Mouse (Mus musculus) small intestine, adult 2 months (tissue): ENCODE measurements around the gene Sec13. TPM values are rescaled to one million over a fixed set of nuclear protein-coding genes. Genes with fewer than 3 reads are reported as not detected.

ENCODE experiments used
- H3K27ac ChIP-seq: fragments of 200-500 bp; 2 replicates; pipeline ENCODE4 v1.5.1; 2012; ENCODE audit warnings: low read depth, low read length, control low read depth, inconsistent platforms; ENCODE audit not compliant: insufficient read depth
- H3K27me3 ChIP-seq: fragments of 200-500 bp; 2 replicates; pipeline ENCODE4 v1.6.1; 2012; ENCODE audit warnings: mild to moderate bottlenecking, moderate library complexity, low read length, inconsistent platforms; ENCODE audit not compliant: control insufficient read depth, insufficient read depth
- H3K36me3 ChIP-seq: fragments of 200-500 bp; 2 replicates; pipeline ENCODE4 v1.6.1; 2012; ENCODE audit warnings: mild to moderate bottlenecking, low read length, control low read depth, inconsistent platforms; ENCODE audit not compliant: control insufficient read depth, insufficient read depth
- H3K4me1 ChIP-seq: fragments of 200-500 bp; 2 replicates; pipeline ENCODE4 v1.6.1; 2012; ENCODE audit warnings: low read length, inconsistent platforms, mixed read lengths; ENCODE audit not compliant: control insufficient read depth, insufficient read depth, insufficient read length
- H3K4me3 ChIP-seq: fragments of 200-500 bp; 2 replicates; pipeline ENCODE4 v1.5.1; 2012; ENCODE audit warnings: low read depth, mild to moderate bottlenecking, control low read depth, inconsistent platforms, low read length, moderate library complexity
- CTCF ChIP-seq: fragments of 200-500 bp; IDR thresholded peaks from 2 replicates; pipeline ENCODE4 v1.5.1; 2012; ENCODE audit warnings: low read depth, mild to moderate bottlenecking, control low read depth, inconsistent platforms, low read length, moderate library complexity, mixed read lengths; ENCODE audit not compliant: insufficient replicate concordance, insufficient read length; ENCODE audit errors: extremely low read depth
- POLR2A ChIP-seq: fragments of 200-500 bp; IDR thresholded peaks from 2 replicates; pipeline ENCODE4 v1.6.1; 2012; ENCODE audit warnings: low read depth, mild to moderate bottlenecking, control low read depth, inconsistent platforms, low read length, moderate library complexity
- WGBS: fragments of 180-500 bp; shearing (Covaris S2); methylation state at CpG from one replicate; pipeline ENCODE4 v1.1.7; 2018; 5-methylcytosine and 5-hydroxymethylcytosine counted together
- polyA plus RNA-seq: library from polyadenylated mRNA; depleted of rRNA; stranded (reverse); fragments of >200 nt; gene quantifications from 2 replicates; pipeline ENCODE4 v1.2.3, GENCODE M21; 2012

Sec13 gene
- polyA plus RNA-seq, 1 experiment: 249 TPM

DNA sequence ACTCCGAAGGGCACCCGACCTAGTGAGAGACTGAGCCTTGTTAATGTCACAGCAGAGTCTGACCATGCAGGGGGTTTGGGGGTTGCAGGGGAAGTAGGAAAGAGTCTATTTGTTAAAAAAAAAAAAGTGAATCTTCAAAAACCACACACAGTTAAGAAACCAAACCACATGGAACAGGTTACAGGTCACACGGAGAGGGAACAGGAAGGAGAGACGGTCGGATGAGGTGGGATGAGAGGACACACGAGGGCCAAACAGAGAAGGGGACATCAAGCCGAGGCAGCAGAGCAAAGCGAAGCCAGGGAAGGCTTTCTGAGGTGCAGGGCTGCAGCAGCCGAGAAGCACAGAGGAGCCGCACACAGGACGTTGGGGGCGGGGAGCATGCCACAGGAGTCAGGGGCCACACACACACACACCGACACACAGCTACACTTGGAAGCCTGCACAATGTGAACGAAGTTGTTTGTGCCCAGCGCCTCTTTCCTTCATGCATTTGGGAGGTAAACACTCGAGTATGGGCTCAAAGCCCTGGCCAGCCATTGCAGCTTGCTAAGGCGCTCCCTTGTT is 8.7 kb upstream of the Sec13 start:
- Histone ChIP-seq H3K4me3 (peak overlapping the region; percentile 31; the same call in 1 of the 2 replicates), H3K36me3 (no peaks in the 10 kb centered on the region), H3K4me1 (no peaks in the 10 kb centered on the region), H3K27ac (no peak overlapping the region), H3K27me3 (peaks cover 28% of the 10 kb centered on the region)
- TF ChIP-seq POLR2A (no peak), CTCF (no peak)
- 61% methylated on average over 17 of the region's 17 CpGs for WGBS

DNA sequence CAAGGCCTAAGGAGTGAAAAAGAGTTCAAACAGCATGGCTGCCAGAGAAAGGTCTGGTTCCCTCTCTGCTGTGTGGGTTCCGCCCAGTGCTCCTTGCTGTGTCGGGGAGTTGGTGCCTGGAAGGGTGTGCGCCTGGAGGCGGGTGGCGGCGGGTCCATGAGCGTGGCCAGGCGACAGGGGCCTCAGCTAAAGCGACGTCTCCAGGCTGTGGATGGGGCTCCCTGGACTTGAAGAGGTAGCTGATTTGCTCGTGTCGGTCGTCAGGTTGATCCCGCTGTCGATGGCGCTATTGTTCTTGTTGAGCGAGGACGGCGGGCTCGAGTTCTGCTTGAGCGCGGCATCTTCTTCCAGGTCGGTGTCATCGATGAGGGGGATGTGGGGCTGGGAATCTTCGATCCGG is 7.8 kb upstream of the Sec13 start:
- 18% methylated on average over 26 of the region's 26 CpGs for WGBS
- Histone ChIP-seq H3K4me1 (no peaks in the 10 kb centered on the region), H3K36me3 (no peaks in the 10 kb centered on the region), H3K4me3 (peak overlapping the region; percentile 31), H3K27me3 (peaks cover 28% of the 10 kb centered on the region), H3K27ac (no peak overlapping the region)
- TF ChIP-seq CTCF: no peak
- no peak for TF ChIP-seq POLR2A

DNA sequence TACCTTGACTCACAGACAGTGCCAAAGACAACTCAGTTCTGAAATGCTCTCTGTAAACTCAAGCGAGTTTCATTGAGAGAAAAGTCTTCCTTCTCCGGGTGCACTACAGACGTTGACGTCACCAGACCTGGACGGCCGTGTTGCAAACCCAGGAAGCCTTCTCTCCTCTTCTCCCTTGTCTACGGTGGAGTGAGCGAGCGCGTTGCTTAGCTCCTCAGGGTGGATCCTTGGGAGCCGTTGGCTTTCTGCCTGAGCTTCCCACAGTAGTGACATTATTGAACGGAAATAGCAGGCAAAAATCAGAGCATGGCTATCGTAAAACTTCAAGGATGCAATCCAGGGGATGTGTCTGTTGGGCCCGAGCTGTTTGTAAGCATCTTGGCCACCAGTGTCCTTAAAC is 6.7 kb upstream of the Sec13 start:
- Histone ChIP-seq H3K4me3 (no peak overlapping the region), H3K36me3 (no peaks in the 10 kb centered on the region), H3K4me1 (no peaks in the 10 kb centered on the region), H3K27me3 (peaks cover 28% of the 10 kb centered on the region), H3K27ac (no peak overlapping the region)
- 67% methylated on average over 14 of the region's 14 CpGs for WGBS
- TF ChIP-seq CTCF (no peak), POLR2A (no peak)

DNA sequence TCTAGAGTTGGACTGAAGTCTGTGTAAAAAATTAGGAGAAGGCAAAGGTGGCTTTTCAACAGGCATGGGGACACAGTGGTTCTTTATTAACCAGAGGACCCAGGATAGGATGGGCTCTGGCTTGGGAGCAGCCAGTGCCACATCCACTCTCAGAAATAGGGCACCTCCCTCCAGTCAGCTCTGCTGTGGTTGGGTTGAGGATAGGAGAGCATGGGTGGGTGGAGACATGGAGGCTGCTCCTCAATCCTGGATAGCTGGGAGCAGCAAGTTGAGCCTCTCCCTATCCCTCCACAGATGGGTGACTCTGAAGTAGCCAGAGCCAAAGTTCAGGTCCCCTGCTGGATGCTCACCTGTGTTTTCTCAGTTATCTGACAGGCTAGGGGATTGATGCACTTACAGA is 4.6 kb upstream of the Sec13 start:
- TF ChIP-seq CTCF (no peak), POLR2A (no peak)
- Histone ChIP-seq H3K27me3 (peaks cover 25% of the 10 kb centered on the region), H3K4me3 (no peak overlapping the region), H3K36me3 (no peaks in the 10 kb centered on the region), H3K4me1 (no peaks in the 10 kb centered on the region), H3K27ac (no peak overlapping the region)

DNA sequence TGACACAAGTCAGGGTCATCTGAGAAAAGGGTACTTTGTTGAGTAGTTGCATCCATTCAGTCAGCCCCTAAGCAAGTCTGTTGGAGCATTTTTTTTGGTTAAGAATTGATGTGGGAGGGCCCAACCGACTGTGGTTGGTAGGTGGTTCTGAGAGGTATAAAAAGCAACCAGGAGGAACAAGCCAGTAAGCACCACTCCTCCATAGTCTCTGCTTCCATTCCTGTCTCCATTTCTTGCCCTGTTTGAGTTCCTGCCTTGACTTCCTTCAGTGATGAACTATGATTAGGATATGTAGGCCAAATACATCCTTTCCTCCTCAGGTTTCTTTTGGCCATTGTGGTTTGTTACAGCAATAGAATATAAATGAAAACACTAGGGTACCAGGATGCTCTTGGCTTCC is 2.6 kb upstream of the Sec13 start:
- 32% methylated on average over 1 of the region's 1 CpGs for WGBS
- Histone ChIP-seq H3K4me3 (no peak overlapping the region), H3K27ac (no peak overlapping the region), H3K4me1 (peaks cover 7% of the 10 kb centered on the region), H3K27me3 (peaks cover 8% of the 10 kb centered on the region; the same call in 1 of the 2 replicates), H3K36me3 (peaks cover 1% of the 10 kb centered on the region; the same call in 1 of the 2 replicates)
- TF ChIP-seq CTCF (no peak), POLR2A (no peak)

DNA sequence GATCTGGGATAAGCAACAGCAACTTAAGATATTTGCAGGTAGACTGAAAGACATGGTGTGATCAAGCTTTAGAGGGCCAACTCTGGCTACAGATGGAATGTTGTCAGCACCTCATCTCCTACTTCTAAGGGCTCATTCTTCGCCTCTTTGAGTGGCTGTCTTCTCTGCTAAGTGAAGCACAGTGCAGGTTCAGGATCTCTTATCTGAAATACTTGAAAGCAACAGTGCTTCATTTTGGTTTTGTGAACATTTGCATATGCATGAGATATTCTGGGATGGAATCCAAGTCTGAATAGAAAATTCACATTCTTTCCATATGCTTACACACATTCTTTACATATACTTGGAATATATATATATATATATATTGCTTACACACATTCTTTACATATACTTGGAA is 1.8 kb upstream of the Sec13 start:
- H3K27ac ChIP-seq: no peak overlapping the region
- peaks cover 9% of the 10 kb centered on the region for H3K4me1 ChIP-seq
- no peak for TF ChIP-seq POLR2A
- no peak for TF ChIP-seq CTCF
- H3K4me3 ChIP-seq: no peak overlapping the region
- peaks cover 2% of the 10 kb centered on the region; the same call in 1 of the 2 replicates for H3K36me3 ChIP-seq
- 0 out of 2 replicates have a peak, but pooled peaks cover 2% of the 10 kb centered on the region for H3K27me3 ChIP-seq
- 80% methylated on average over 1 of the region's 1 CpGs for WGBS

DNA sequence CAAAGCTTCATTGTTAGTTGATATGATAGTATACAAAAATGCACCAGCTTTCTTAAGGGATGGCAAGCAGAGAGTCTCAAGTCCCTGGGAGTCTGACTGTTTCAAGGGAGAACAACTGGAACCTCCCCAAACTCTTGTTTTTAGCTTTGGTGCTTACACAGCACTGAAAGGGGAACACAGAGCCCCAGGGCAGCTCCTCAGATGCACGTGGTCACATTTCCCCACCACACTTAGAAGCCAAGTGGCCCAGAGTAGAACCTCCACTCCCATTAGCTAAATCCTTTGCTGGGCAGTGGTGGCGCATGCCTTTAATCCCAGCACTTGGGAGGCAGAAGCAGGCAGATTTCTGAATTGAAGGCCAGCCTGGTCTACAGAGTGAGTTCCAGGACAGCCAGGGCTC is 882 bp upstream of the Sec13 start:
- Histone ChIP-seq H3K36me3 (peaks cover 8% of the 10 kb centered on the region), H3K4me1 (peaks cover 11% of the 10 kb centered on the region), H3K27me3 (no peaks in the 10 kb centered on the region), H3K27ac (no peak overlapping the region), H3K4me3 (no peak overlapping the region)
- 61% methylated on average over 2 of the region's 2 CpGs for WGBS
- TF ChIP-seq CTCF: no peak
- TF ChIP-seq POLR2A: no peak
